Mouse (Mus musculus) forebrain, embryonic 15.5 days (tissue): Measurements from ENCODE around the gene Il10rb. TPM values are rescaled to one million over a fixed set of nuclear protein-coding genes. Genes with fewer than 3 reads are reported as not detected.

Experiments
- polyA plus RNA-seq: library from polyadenylated mRNA; unstranded; fragments of >200 nt; fragmentation: Nextera tagmentation; extraction: Ambion mirVana; gene quantifications from 2 replicates; pipeline ENCODE4 v1.2.1, GENCODE M21; 2015

The Il10rb gene
- polyA plus RNA-seq, 1 experiment from 2014 or later: 7.7 TPM

Other genes starting within 250 kb of the Il10rb start
- gene Olig2, start 180.7 kb upstream of the Il10rb start, polyA plus RNA-seq: 7.1 and 8.6 TPM in 2 replicates
- 29.6 and 33.4 TPM in 2 replicates for gene Olig1, start 136.4 kb upstream of the Il10rb start, polyA plus RNA-seq
- 41.6 and 42.3 TPM in 2 replicates for gene Ifnar2, start 33.4 kb upstream of the Il10rb start, polyA plus RNA-seq
- gene Gm21970, start 14.4 kb upstream of the Il10rb start, polyA plus RNA-seq: not detected in 2 replicates
- 52.6 and 54.8 TPM in 2 replicates for gene Ifnar1, start 79.1 kb downstream of the Il10rb start, polyA plus RNA-seq
- 104 and 105 TPM in 2 replicates for gene Ifngr2, start 140.9 kb downstream of the Il10rb start, polyA plus RNA-seq
- 83.2 and 89.2 TPM in 2 replicates for gene Tmem50b, start 191.6 kb downstream of the Il10rb start, polyA plus RNA-seq
- 8.0 and 9.0 TPM in 2 replicates for gene Dnajc28, start 212.9 kb downstream of the Il10rb start, polyA plus RNA-seq
- 79.1 and 79.9 TPM in 2 replicates for gene Gart, start 240.8 kb downstream of the Il10rb start, polyA plus RNA-seq
- 142 TPM in 2 replicates for gene Son, start 241.3 kb downstream of the Il10rb start, polyA plus RNA-seq